Mouse (Mus musculus) kidney, embryonic 15.5 days (tissue): Measurements from ENCODE around the gene Ctc1. TPM values are rescaled to one million over a fixed set of nuclear protein-coding genes. Genes with fewer than 3 reads are reported as not detected.

Experiments
- ATAC-seq: fragments of 200-750 bp; cut with Nextera tagmentation; replicated peaks from 2 replicates; pipeline ENCODE4 v1.8.0; 2017; ENCODE audit warnings: moderate TSS enrichment; ENCODE audit not compliant: low FRiP score
- H3K27ac ChIP-seq: fragments of 300-500 bp; sonication (generic); 2 replicates; pipeline ENCODE4 v1.5.1; 2015; ENCODE audit warnings: mild to moderate bottlenecking, inconsistent platforms
- H3K27me3 ChIP-seq: fragments of 300-500 bp; sonication (generic); 2 replicates; pipeline ENCODE4 v1.6.1; 2015; ENCODE audit warnings: inconsistent platforms
- H3K36me3 ChIP-seq: fragments of 300-500 bp; sonication (generic); 2 replicates; pipeline ENCODE4 v1.6.1; 2015; ENCODE audit warnings: inconsistent platforms
- H3K4me1 ChIP-seq: fragments of 300-500 bp; sonication (generic); 2 replicates; pipeline ENCODE4 v1.6.1; 2015; ENCODE audit warnings: inconsistent platforms
- H3K4me2 ChIP-seq: fragments of 300-500 bp; sonication (generic); 2 replicates; pipeline ENCODE4 v1.6.1; 2015; ENCODE audit warnings: moderate library complexity, mild to moderate bottlenecking, inconsistent platforms
- H3K4me3 ChIP-seq: fragments of 300-500 bp; sonication (generic); replicated peaks from 2 replicates; pipeline ENCODE4 v1.5.1; 2015; ENCODE audit warnings: mild to moderate bottlenecking, inconsistent platforms
- H3K9ac ChIP-seq: fragments of 300-500 bp; sonication (generic); 2 replicates; pipeline ENCODE4 v1.6.1; 2015; ENCODE audit warnings: mild to moderate bottlenecking, inconsistent platforms
- H3K9me3 ChIP-seq: fragments of 300-500 bp; sonication (generic); replicated peaks from 2 replicates; pipeline ENCODE4 v1.6.1; 2016; ENCODE audit warnings: inconsistent platforms
- WGBS: fragments of 180-500 bp; shearing (Covaris S2); methylation state at CpG from one replicate; pipeline ENCODE4 v1.1.7; 2015; ENCODE audit warnings: mixed read lengths; 5-methylcytosine and 5-hydroxymethylcytosine counted together
- polyA plus RNA-seq: library from polyadenylated mRNA; unstranded; fragments of >200 nt; fragmentation: Nextera tagmentation; extraction: Ambion mirVana; gene quantifications from 2 replicates; pipeline ENCODE4 v1.2.1, GENCODE M21; 2015

The Ctc1 gene
- polyA plus RNA-seq, 1 experiment from 2014 or later: 72.7 TPM

DNA sequence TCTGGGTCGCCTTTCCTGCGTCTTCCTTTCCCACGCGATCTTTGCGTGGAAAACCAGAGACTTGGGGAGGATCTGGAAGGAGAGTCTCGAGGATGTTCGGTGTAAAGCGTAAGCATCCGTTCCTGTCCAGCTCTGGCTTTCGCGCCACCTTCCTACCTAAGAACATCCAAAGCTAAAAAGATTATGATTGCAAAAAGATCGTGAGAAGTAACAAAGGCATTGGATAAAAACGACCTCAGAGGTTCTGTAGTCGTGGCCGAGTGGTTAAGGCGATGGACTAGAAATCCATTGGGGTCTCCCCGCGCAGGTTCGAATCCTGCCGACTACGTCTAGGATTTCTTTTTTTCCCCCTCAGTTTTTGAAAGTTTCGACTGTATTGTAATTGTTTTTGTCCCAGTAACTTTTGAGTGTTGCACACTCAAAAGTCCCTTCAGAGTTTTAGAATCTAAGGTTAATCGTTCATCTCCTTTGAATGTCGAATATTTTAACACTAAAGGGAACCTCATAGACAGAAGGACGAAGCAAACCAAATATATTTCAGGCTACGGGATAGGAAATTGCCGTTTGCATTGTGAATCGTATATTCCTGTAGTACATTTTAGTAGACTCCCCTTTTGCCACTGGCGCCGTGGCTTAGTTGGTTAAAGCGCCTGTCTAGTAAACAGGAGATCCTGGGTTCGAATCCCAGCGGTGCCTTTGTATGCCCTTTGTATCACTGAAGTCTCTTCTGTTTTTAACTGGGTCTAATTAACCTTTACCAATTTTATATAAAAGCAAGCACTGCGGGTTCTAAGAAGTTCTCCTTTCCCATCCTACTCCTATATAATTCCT lies 21.7 kb downstream of the Ctc1 start:
- peak; percentile 20 for ATAC-seq
- H3K9me3 ChIP-seq: no peaks in the 10 kb centered on the region
- H3K4me1 ChIP-seq: peaks cover 32% of the 10 kb centered on the region
- peak overlapping the region; percentile 65 for H3K4me2 ChIP-seq
- H3K4me3 ChIP-seq: peak overlapping the region; percentile 82
- H3K9ac ChIP-seq: peak overlapping the region; percentile 74
- H3K36me3 ChIP-seq: peaks cover 37% of the 10 kb centered on the region
- H3K27ac ChIP-seq: peak overlapping the region; percentile 90
- under 1% methylated on average over 34 of the region's 34 CpGs for WGBS
- no peaks in the 10 kb centered on the region for H3K27me3 ChIP-seq

DNA sequence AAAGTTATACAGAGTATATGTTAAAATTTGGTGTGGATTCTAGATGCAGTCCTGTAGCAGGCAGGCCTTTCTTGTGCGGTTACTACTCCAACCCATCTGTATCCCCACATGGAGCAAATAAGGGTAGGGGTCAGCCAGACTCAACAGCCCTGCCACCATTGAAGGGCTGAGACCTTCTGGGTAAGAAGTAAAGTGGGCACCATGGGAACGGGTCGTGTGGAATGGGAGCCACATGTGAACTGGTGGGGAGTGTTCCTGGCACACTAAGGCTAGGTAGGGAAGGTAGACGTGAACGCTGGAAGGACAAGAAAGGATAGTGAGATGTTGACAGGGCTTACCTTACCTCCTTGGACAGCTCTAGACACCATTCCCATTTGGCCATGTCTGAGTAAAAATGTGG lies 22.5 kb downstream of the Ctc1 start:
- Histone ChIP-seq H3K27me3 (no peaks in the 10 kb centered on the region), H3K4me3 (peak overlapping the region; percentile 82; the same call in 1 of the 2 replicates), H3K9ac (no peak overlapping the region), H3K9me3 (no peaks in the 10 kb centered on the region), H3K36me3 (peaks cover 29% of the 10 kb centered on the region), H3K4me2 (peak overlapping the region; percentile 65), H3K27ac (no peak overlapping the region), H3K4me1 (peaks cover 32% of the 10 kb centered on the region)
- WGBS: 66% methylated on average over 5 of the region's 5 CpGs
- no peak for ATAC-seq

DNA sequence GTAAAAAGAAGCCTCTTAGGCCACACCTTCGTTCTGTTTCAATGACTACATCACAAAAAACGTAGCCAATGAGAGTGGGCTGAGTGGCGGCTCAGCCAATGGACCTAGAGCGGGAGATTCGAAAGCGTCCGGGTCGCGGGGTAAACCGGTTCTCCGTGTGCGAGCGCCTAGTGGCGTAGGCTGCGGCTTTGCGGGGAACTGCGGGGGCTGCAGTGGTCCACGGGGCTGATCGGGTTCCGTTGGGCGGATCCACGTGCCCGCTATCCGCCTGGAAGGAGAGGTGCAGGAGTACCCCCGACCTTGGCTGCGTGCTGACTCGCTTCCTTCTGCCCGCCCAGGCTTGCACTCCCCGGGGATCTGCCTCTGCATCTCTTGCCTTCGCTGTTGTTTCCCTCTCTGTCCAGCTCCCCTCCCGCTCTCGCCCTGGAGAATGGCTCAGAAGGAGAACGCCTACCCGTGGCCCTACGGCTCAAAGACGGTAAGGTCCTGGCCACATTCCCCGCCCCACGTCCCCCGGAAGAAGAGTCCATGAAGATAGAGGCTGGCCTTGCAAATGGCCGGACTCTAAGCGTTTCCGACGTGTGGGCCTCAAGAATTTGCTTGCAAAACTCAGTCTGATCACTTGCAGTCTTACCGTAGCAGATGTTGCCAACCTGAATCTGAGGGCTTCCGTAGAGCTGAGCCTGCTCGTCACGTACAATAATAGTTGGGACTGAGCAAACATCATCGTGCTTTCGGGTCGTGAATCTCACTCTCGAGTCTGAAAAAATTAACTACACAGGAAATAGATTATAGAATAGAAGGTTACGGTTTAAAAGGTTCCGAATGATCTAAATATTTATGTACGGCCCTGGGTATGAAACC lies 30.1 kb downstream of the Ctc1 start, which contains the start of gene Aurkb:
Aurkb (plus strand) TSS at position 117 of the 864 bp plus-strand sequence.
- Histone ChIP-seq H3K4me3 (peak within 1 kb of the TSS; percentile 74), H3K27ac (peak within 1 kb of the TSS; percentile 95), H3K9me3 (no peaks in the 10 kb centered on the region), H3K4me1 (peaks cover 31% of the 10 kb centered on the region), H3K27me3 (no peaks in the 10 kb centered on the region), H3K36me3 (peaks cover 31% of the 10 kb centered on the region), H3K9ac (peak within 1 kb of the TSS; percentile 67), H3K4me2 (peak within 1 kb of the TSS; percentile 70)
- WGBS: under 1% methylated on average over 54 of the region's 54 CpGs
- peak; percentile 84 for ATAC-seq

DNA sequence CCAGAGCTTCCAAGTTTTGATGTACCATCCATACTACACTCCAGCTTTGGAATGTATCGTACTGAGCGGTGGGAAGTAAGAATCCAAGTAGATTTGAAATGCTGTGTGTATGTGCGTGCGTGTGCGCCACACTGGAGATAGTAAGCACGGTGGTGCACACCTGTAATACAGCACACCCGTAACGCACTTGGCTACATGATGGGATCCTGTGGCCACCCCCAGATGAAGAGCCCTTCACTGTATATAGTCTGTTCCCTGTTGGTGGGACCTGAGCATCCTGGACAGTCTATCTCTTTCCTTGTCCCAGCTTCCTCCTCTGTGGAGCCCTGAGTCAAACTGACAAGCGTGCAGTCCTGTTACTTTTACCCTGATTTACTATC lies 30.7 kb downstream of the Ctc1 start:
- Histone ChIP-seq H3K4me3 (peak overlapping the region; percentile 74), H3K9me3 (no peaks in the 10 kb centered on the region), H3K27ac (peak overlapping the region; percentile 95), H3K27me3 (no peaks in the 10 kb centered on the region), H3K4me1 (peaks cover 31% of the 10 kb centered on the region), H3K9ac (peak overlapping the region; percentile 67), H3K36me3 (peaks cover 37% of the 10 kb centered on the region), H3K4me2 (peak overlapping the region; percentile 70)
- no peak for ATAC-seq
- WGBS: 9% methylated on average over 9 of the region's 9 CpGs

DNA sequence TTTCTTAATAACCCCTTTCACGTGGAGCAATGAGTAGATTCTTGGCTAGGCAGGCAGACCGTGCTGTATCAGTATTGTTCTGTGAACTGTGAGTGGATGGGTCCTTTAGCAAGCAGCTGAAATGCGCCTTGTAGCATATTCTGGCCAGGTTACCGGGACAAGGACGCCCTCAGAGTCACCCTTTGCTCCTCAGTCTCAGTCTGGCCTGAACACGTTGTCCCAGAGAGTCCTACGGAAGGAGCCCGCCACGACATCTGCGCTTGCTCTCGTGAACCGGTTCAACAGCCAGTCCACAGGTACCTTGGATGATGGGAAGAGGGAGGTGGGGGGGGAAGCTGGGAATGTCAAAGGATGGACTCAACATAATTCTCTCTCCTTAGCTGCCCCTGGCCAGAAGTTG lies 31.9 kb downstream of the Ctc1 start:
- H3K4me3 ChIP-seq: peak overlapping the region; percentile 74
- H3K27me3 ChIP-seq: no peaks in the 10 kb centered on the region
- no peak overlapping the region for H3K9ac ChIP-seq
- no peak overlapping the region for H3K27ac ChIP-seq
- 87% methylated on average over 12 of the region's 12 CpGs for WGBS
- ATAC-seq: no peak
- no peaks in the 10 kb centered on the region for H3K9me3 ChIP-seq
- peaks cover 31% of the 10 kb centered on the region for H3K4me1 ChIP-seq
- peaks cover 46% of the 10 kb centered on the region for H3K36me3 ChIP-seq
- H3K4me2 ChIP-seq: peak overlapping the region; percentile 70

DNA sequence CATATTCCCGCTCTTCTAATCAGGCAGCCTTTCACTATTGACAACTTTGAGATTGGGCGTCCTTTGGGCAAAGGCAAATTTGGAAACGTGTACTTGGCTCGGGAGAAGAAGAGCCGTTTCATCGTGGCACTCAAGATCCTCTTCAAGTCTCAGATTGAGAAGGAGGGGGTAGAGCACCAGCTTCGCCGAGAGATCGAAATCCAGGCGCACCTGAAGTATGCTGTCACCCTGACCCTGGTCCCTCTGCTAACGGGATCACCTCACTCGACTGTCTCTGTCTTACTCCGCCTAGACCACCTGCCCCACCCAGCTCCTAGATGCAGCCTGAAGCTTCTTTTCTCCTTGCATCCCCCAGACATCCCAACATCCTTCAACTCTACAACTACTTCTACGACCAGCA lies 32.4 kb downstream of the Ctc1 start:
- no peaks in the 10 kb centered on the region for H3K27me3 ChIP-seq
- H3K9ac ChIP-seq: no peak overlapping the region
- ATAC-seq: no peak
- H3K4me3 ChIP-seq: peak overlapping the region; percentile 74; the same call in 1 of the 2 replicates
- WGBS: 93% methylated on average over 14 of the region's 14 CpGs
- no peaks in the 10 kb centered on the region for H3K9me3 ChIP-seq
- no peak overlapping the region for H3K27ac ChIP-seq
- peaks cover 31% of the 10 kb centered on the region for H3K4me1 ChIP-seq
- no peak overlapping the region for H3K4me2 ChIP-seq
- H3K36me3 ChIP-seq: peaks cover 50% of the 10 kb centered on the region

DNA sequence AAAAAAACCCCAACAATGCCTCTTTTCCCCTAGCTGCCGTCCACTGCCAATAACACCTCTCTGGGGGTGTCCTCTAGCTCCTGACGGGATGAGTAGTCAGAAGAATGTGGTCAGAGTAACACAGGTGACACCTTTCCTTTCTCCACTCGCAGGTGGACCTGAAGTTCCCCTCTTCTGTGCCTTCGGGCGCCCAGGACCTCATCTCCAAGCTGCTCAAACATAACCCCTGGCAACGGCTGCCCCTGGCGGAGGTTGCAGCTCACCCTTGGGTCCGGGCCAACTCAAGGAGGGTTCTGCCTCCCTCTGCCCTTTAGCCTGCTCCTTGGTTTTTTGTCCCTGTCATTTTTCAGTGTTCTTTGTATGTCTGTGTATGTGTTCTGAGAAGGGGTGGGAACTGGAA lies 35.0 kb downstream of the Ctc1 start:
- H3K27ac ChIP-seq: no peak overlapping the region
- H3K4me2 ChIP-seq: no peak overlapping the region
- H3K4me1 ChIP-seq: peaks cover 29% of the 10 kb centered on the region
- H3K36me3 ChIP-seq: peaks cover 63% of the 10 kb centered on the region
- H3K9me3 ChIP-seq: no peaks in the 10 kb centered on the region
- no peak overlapping the region for H3K4me3 ChIP-seq
- H3K27me3 ChIP-seq: no peaks in the 10 kb centered on the region
- no peak overlapping the region for H3K9ac ChIP-seq
- ATAC-seq: no peak
- WGBS: 92% methylated on average over 8 of the region's 8 CpGs

DNA sequence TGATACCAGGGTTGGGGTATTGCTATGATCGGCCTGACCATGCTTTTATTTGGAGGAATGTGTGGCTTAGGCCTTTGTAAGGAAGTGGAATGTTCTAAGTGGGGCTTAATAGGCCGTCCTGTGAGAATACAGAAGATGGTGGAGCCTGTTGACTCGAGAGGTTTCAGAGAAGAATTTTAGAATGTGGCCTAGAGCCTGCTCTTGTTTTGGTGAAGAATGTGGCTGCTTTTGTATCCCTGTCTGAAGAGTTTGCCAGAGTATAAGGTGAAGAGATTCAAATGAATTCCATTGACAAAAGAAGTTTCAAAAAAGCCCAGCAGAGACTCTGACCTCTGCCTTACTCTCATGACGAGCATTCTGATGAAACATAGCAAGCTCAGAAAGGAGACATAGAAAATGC lies 36.1 kb downstream of the Ctc1 start:
- ATAC-seq: no peak
- no peaks in the 10 kb centered on the region for H3K9me3 ChIP-seq
- 90% methylated on average over 4 of the region's 4 CpGs for WGBS
- H3K36me3 ChIP-seq: peaks cover 63% of the 10 kb centered on the region
- no peak overlapping the region for H3K4me3 ChIP-seq
- H3K27me3 ChIP-seq: no peaks in the 10 kb centered on the region
- H3K9ac ChIP-seq: no peak overlapping the region
- no peak overlapping the region for H3K27ac ChIP-seq
- H3K4me1 ChIP-seq: peaks cover 24% of the 10 kb centered on the region
- no peak overlapping the region for H3K4me2 ChIP-seq

DNA sequence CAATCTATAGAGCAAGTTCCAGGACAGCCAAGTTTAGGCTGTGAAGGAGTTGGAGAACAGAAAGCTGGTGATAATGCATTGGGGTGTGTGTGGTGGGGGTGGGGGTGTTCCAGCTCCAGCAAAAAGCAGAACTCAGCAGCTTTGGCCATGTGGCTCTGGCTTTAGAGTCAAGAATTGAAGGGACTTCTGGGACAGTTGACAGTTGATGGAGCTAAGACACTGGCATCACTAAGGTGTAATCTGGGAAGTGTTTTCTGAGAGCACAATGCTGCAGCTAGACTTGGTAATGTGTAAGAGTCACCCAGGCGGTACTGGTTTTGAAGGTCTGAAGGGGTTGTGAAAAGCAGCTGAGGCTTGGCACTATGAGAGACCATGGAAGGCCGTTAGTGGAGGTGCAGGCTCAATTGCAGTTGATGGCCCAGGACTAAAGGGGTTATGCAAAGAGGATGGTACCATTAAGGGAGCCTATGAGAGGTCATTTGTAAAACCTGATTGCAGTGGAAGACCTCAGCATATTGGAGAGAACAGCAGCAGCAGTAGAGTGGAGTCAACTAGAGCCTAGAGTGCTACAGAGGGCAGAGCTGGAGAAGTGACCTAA lies 37.2 kb downstream of the Ctc1 start:
- Histone ChIP-seq H3K9me3 (no peaks in the 10 kb centered on the region), H3K27ac (no peak overlapping the region), H3K4me3 (no peak overlapping the region), H3K27me3 (no peaks in the 10 kb centered on the region), H3K4me2 (no peak overlapping the region), H3K36me3 (peaks cover 60% of the 10 kb centered on the region), H3K9ac (no peak overlapping the region), H3K4me1 (peaks cover 14% of the 10 kb centered on the region)
- no peak for ATAC-seq
- WGBS: 64% methylated on average over 2 of the region's 2 CpGs

DNA sequence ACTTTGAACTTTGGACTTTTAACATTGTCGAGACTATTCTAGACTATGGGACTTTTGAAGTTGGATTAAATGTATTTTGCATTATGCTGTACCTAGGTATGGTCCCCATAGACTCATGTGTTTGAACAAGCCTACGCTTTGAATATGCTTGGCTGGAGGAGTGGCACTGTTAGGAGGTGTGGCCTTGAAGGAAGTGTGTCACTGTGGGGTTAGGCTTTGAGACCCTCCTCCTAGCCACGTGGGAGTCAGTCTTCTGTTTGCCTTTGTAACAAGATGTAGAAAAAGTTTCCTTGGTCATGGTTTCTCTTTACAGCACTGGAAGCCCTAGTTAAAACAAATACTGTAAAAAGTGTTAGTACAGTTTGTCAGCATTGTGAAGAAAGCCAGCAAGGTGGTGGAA lies 38.1 kb downstream of the Ctc1 start:
- no peak overlapping the region for H3K27ac ChIP-seq
- H3K9me3 ChIP-seq: no peaks in the 10 kb centered on the region
- H3K4me3 ChIP-seq: no peak overlapping the region
- H3K9ac ChIP-seq: no peak overlapping the region
- H3K4me1 ChIP-seq: peaks cover 17% of the 10 kb centered on the region
- WGBS: 70% methylated on average over 3 of the region's 3 CpGs
- H3K27me3 ChIP-seq: no peaks in the 10 kb centered on the region
- H3K4me2 ChIP-seq: no peak overlapping the region
- ATAC-seq: no peak
- H3K36me3 ChIP-seq: peaks cover 51% of the 10 kb centered on the region

DNA sequence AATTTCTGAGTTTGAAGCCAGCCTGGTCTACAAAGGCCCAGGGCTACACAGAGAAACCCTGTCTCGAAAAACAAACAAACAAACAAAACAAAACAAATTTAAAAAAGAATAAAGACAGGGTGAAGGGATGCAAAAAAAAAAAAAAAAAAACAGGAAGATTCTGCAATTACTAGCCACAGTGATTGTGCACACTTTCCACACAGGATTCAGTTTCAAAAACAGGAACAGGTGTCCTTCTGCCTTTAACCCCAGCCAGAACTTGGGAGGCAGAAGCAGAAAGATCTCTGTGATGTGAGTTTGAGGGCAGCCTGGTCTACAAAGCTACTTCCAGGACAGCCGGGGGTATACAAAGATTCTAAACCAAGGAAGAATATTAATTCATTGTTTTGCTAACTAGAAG lies 42.6 kb downstream of the Ctc1 start:
- WGBS: 80% methylated on average over 2 of the region's 2 CpGs
- H3K9ac ChIP-seq: peak overlapping the region; percentile 67
- ATAC-seq: no peak
- peak overlapping the region; percentile 91; the same call in 1 of the 2 replicates for H3K27ac ChIP-seq
- H3K4me3 ChIP-seq: peak overlapping the region; percentile 95
- peak overlapping the region; percentile 91 for H3K4me2 ChIP-seq
- no peaks in the 10 kb centered on the region for H3K9me3 ChIP-seq
- H3K36me3 ChIP-seq: peaks cover 12% of the 10 kb centered on the region
- no peaks in the 10 kb centered on the region for H3K27me3 ChIP-seq
- H3K4me1 ChIP-seq: peaks cover 32% of the 10 kb centered on the region
